Mouse (Mus musculus) lung, adult 2 months (tissue): ENCODE results near the gene Bcas1.

Experiments used
- CTCF ChIP-seq: fragments of 200-500 bp; IDR thresholded peaks from 2 replicates; pipeline ENCODE4 v1.5.1; 2011; ENCODE audit warnings: mild to moderate bottlenecking, low read length, control low read depth; ENCODE audit not compliant: insufficient read depth
- POLR2A ChIP-seq: fragments of 200-500 bp; IDR thresholded peaks from 2 replicates; pipeline ENCODE4 v1.6.1; 2011; ENCODE audit warnings: low read depth, mild to moderate bottlenecking, control low read depth, low read length, borderline replicate concordance; ENCODE audit errors: extremely low read depth

DNA sequence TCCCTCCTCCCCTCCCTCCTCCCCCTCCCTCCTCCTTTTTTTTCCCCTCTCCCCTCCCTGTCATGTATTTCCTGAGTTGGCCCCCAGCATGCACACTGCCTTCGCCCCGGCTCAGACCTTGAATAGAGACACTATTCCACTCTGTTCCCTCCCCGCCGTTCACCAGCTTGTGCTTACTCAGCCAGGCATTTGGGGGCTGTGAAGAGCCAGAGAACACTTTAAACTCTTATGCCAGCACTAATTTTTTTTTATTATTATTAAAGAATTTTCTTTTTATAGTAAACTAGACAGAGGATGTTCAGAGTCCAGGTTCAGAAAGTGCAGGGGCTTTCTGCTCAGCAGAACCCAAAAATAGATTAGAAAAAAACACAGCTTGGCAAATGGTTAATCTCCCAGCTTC is 37.2 kb upstream of the Bcas1 start:
- TF ChIP-seq POLR2A (no peak), CTCF (no peak)
